Mouse (Mus musculus) testis, postnatal 14 days (tissue): ENCODE results near the gene C77080.
"Not testable (repeated sequence)": the region's sequence is repeated elsewhere in the genome, so short reads cannot be mapped to it uniquely, and the experiment has no call there.

Experiments
- DNase-seq: peaks from one replicate; pipeline ENCODE4 v3.0.0; 2021; ENCODE audit warnings: low spot score

The C77080 gene

DNA sequence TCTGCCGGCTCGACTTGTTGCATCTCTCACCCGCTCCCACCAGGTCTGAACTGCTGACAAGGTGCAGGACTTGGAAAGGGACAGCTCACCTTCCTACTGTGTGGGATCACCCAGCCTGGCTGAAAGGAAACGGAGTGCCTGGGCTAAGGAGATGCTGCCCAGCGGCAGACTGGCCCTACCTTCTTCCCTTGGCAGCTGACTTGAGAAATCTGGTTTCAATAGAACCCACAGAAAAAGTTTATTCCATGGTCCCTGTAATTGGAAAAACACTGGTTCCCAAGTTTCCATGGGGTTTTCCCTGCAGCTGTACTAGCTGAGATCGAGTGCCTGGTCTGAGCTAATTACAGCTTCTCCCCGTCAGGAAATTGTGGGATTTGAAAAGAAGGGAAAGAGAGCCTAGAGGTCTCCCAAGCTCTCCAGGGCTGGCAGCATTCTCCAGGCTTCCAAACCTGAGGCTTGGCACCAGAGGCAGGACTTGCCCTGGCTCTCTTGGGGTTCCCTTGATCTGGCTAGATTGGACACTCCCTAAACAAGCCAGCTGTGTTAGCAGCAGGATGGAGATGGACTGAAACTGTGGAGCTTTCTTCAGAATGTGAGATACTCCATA is 42.5 kb downstream of the C77080 start:
- no peak for DNase-seq

DNA sequence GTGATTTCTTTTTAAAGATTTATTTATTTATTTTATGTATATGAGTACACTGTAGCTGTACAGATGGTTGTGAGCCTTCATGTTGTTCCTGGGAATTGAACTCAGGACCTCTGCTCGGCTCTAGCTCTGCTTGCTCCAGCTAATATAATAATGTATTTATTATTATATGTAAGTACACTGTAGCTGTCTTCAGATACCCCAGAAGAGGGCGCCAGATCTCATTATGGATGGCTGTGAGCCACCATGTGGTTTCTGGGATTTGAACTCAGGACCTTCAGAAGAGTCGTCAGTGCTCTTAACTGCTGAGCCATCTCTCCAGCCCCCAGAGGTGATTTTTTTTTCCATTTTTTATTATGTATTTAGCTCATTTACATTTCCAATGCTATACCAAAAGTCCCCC is 48.7 kb downstream of the C77080 start:
- DNase-seq = not testable (repeated sequence)

DNA sequence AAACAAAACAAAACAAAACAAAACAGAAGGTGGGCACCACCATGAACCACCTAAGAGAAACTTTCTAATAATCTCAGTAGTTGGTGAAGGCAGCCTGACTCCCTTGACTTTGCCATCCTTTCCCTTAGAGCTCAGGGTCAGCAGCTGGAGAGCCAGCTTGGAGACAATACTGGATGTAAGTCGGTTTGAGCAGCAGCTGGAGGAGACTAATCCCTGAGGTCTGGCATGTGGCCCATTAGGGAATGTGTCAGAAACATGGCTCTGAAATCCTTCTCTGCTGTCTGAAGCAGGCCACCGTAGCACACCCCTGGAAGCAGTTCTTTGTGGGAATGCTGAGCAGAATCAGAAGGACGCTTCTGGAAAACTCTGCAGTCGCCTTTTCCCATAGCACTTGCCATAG is 49.7 kb downstream of the C77080 start:
- DNase-seq = no peak

DNA sequence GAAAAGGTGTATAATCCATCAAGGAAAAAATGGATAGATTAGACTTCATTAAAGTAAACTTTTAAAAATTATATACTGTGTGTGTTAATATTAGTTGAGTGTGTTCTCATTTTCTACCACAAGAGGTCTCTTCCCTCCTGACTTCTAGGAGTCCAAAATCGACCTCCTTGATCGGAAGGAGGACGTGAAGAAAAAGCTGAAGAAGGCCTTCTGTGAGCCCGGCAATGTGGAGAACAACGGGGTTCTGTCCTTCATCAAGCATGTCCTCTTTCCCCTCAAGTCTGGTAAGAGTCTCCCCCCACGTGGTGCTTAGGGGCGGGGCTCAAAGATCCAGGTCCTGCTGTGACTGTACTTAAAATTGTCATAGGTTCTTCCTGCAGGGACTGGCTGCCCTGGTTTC is 51.7 kb downstream of the C77080 start:
- no peak for DNase-seq

- DNase-seq = no peak
Observed at GRCm38 (mm10) chr4:129206792-129207191, 54.4 kb downstream of the C77080 start.

DNA sequence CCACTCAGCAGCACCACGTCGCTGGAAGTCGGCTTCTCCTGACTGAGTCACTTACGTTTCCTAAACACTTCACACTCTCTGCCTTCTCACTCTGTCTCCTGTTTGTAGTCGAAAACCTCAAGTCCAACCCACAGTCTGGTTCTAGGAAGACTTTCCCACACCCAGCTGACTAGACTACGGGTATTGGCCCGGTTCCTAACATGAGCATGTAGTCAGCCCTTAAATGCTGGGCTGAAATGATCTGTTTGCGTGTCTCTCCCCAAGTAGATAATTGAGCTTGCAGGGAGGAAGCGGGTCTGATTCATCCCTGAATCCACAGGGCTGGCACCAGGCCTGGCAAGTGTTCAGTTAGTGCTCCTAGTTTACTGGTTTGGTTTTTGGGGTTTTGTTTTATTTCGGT is 56.5 kb downstream of the C77080 start:
- DNase-seq = no peak

GRCm38 (mm10) chr4:129197514-129197913 is 63.7 kb downstream of the C77080 start:
- DNase-seq = no peak

DNA sequence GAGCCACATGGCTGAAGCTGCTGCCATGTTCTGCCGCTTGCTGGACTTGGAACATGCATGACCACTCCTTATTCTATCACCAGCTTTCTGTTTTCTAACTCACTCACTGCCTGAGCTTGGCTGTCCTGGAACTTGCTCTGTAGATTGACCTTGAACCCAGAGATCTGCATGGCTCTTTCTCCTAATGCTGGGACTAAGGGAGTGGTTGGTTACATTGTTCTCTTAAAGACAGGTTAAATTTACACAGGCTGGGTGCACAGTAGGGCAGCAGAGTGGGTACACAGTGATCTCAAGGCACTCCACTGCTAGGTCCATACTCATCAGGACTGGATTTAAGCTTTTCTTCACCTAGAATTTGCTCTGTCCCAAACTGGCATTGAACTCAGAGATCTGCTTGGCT is 66.9 kb downstream of the C77080 start:
- DNase-seq = no peak

DNA sequence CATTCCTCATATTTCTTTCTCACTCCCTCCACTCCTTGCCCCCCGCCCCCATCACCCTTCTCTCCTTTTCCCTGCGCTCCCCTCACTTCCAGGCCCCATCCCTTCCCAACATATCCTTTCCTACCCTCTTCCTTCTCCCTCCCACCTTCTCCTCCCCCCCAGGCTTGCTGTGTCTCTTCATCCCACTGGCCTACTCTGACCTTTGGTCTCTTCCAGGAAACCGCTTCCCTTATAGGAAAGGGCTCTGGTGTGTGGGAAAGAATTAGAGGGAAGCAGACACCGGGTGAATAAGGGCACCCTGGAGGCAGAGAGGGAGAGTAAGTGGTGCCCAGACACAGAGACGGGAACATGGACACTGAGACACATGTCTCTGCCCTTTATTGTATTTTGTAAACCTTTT is 69.5 kb downstream of the C77080 start:
- no peak for DNase-seq

DNA sequence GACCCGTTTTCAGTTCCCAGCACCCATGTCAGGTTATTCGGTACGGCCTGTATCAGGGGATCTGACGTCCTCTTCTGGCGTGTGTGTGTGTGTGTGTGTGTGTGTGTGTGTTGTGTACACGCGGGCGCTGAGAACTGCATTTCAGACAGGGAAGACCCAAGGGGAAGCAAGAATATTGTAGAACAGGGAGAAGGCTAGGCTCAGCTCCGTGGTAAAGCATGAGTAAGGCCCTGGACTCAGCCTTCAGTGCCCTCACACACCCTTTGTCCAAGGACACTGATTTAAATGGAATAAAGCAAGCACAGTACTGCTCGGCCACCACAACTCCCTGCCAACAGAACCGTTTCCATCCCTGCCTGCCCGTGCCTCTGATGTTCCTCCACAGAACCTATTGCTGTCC is 70.7 kb downstream of the C77080 start:
- DNase-seq = peak; percentile 34

- peak; percentile 99 for DNase-seq
Observed at GRCm38 (mm10) chr4:129189542-129190519, 71.4 kb downstream of the C77080 start, which contains the start of the genes S100pbp and Yars. Gene S100pbp (minus strand): TSS chr4:129189727. Gene Yars (plus strand): TSS chr4:129189760.

GRCm38 (mm10) chr4:129188803-129189541 is 72.2 kb downstream of the C77080 start:
- peak; percentile 80 for DNase-seq

GRCm38 (mm10) chr4:129188041-129188659 is 73.1 kb downstream of the C77080 start:
- DNase-seq = no peak

DNA sequence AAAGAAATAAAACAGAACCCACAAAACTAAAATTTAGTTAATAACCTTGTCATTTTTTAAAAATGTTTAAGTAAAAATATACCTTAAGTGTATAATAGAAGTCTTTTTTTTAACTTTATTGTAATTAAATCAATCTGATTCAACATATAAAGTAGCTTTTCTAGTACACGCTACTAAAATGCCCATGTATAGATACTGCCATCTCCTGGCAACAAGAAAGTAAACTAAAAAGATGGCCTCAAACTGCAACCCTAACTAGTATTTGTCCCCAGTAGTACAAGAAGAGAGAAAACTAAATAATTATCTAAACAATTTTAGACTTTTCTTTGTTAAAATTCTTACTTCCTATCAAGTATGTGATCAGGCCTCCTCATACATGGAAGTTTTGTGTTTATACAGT is 81.6 kb downstream of the C77080 start:
- no peak for DNase-seq

GRCm38 (mm10) chr4:129172529-129172928 is 88.7 kb downstream of the C77080 start:
- no peak for DNase-seq
